Mouse (Mus musculus): ENCODE measurements around the gene Cyp2t4. TPM values are rescaled to one million over a fixed set of nuclear protein-coding genes. Genes with fewer than 3 reads are reported as not detected.

Cyp2t4 gene
- polyA plus RNA-seq, 1 experiment from 2014 or later = not detected

- no peaks in the 10 kb centered on the region for H3K9me3 ChIP-seq (ENCODE audit: control insufficient read depth, low read length)
- H3K4me2 ChIP-seq (replicated peaks; ENCODE audit: low read depth, low read length) = no peak overlapping the region
- DNase-seq (ENCODE audit: low spot score) (no peak), ATAC-seq (ENCODE audit: low FRiP score) (no peak)
- H3K4me3 ChIP-seq (ENCODE audit: low read depth, low read length) = no peak overlapping the region
- H3K9ac ChIP-seq (ENCODE audit: low read depth, low read length) = no peak overlapping the region
- H3K27me3 ChIP-seq (ENCODE audit: control insufficient read depth, insufficient read depth, low read length) = no peaks in the 10 kb centered on the region
- H3K27ac ChIP-seq (ENCODE audit: low read depth, low read length) = no peak overlapping the region
- 0 out of 2 replicates have a peak, but pooled peaks cover 3% of the 10 kb centered on the region for H3K36me3 ChIP-seq (ENCODE audit: control insufficient read depth, insufficient read depth, low read length)
- no peaks in the 10 kb centered on the region; the same call in 1 of the 2 replicates for H3K4me1 ChIP-seq (replicated peaks; ENCODE audit: control insufficient read depth, insufficient read depth, low read length)
- 80% methylated on average over 13 of the region's 13 CpGs for WGBS
Observed at GRCm38 (mm10) chr7:27156005-27156404, 2.5 kb downstream of the Cyp2t4 start.

GRCm38 (mm10) chr7:27158171-27158570 lies 4.7 kb downstream of the Cyp2t4 start:
- Histone ChIP-seq H3K27ac (ENCODE audit: low read depth, low read length) (no peak overlapping the region), H3K9ac (ENCODE audit: low read depth, low read length) (no peak overlapping the region), H3K4me1 (replicated peaks; ENCODE audit: control insufficient read depth, insufficient read depth, low read length) (peaks cover 6% of the 10 kb centered on the region; the same call in 1 of the 2 replicates), H3K27me3 (ENCODE audit: control insufficient read depth, insufficient read depth, low read length) (no peaks in the 10 kb centered on the region), H3K4me3 (ENCODE audit: low read depth, low read length) (no peak overlapping the region), H3K36me3 (ENCODE audit: control insufficient read depth, insufficient read depth, low read length) (0 out of 2 replicates have a peak, but pooled peaks cover 3% of the 10 kb centered on the region), H3K9me3 (ENCODE audit: control insufficient read depth, low read length) (no peaks in the 10 kb centered on the region), H3K4me2 (replicated peaks; ENCODE audit: low read depth, low read length) (no peak overlapping the region)
- no peak for DNase-seq (ENCODE audit: low spot score)
- WGBS = 94% methylated on average over 9 of the region's 9 CpGs
- ATAC-seq (ENCODE audit: low FRiP score) = no peak

GRCm38 (mm10) chr7:27159256-27159655 lies 5.7 kb downstream of the Cyp2t4 start:
- Histone ChIP-seq H3K4me1 (replicated peaks; ENCODE audit: control insufficient read depth, insufficient read depth, low read length) (peaks cover 10% of the 10 kb centered on the region), H3K4me2 (replicated peaks; ENCODE audit: low read depth, low read length) (no peak overlapping the region), H3K4me3 (ENCODE audit: low read depth, low read length) (no peak overlapping the region), H3K9ac (ENCODE audit: low read depth, low read length) (no peak overlapping the region), H3K9me3 (ENCODE audit: control insufficient read depth, low read length) (no peaks in the 10 kb centered on the region), H3K27ac (ENCODE audit: low read depth, low read length) (no peak overlapping the region), H3K27me3 (ENCODE audit: control insufficient read depth, insufficient read depth, low read length) (no peaks in the 10 kb centered on the region), H3K36me3 (ENCODE audit: control insufficient read depth, insufficient read depth, low read length) (0 out of 2 replicates have a peak, but pooled peaks cover 3% of the 10 kb centered on the region)
- DNase-seq (ENCODE audit: low spot score) = no peak
- no peak for ATAC-seq (ENCODE audit: low FRiP score)
- WGBS = 95% methylated on average over 6 of the region's 6 CpGs

- 18% methylated on average over 8 of the region's 8 CpGs for WGBS
- Histone ChIP-seq H3K27me3 (ENCODE audit: control insufficient read depth, insufficient read depth, low read length) (no peaks in the 10 kb centered on the region), H3K4me1 (replicated peaks; ENCODE audit: control insufficient read depth, insufficient read depth, low read length) (peaks cover 16% of the 10 kb centered on the region), H3K27ac (ENCODE audit: low read depth, low read length) (no peak overlapping the region), H3K4me2 (replicated peaks; ENCODE audit: low read depth, low read length) (no peak overlapping the region), H3K4me3 (ENCODE audit: low read depth, low read length) (no peak overlapping the region), H3K9ac (ENCODE audit: low read depth, low read length) (no peak overlapping the region), H3K9me3 (ENCODE audit: control insufficient read depth, low read length) (no peaks in the 10 kb centered on the region), H3K36me3 (ENCODE audit: control insufficient read depth, insufficient read depth, low read length) (peaks cover 7% of the 10 kb centered on the region; the same call in 1 of the 2 replicates)
- ATAC-seq (ENCODE audit: low FRiP score) = peak; percentile 90
- peak; percentile 89 for DNase-seq (ENCODE audit: low spot score)
Observed at GRCm38 (mm10) chr7:27159882-27160281, 6.4 kb downstream of the Cyp2t4 start.

GRCm38 (mm10) chr7:27160921-27161320 lies 7.4 kb downstream of the Cyp2t4 start:
- H3K9me3 ChIP-seq (ENCODE audit: control insufficient read depth, low read length) = no peaks in the 10 kb centered on the region
- ATAC-seq (ENCODE audit: low FRiP score) = no peak
- H3K27ac ChIP-seq (ENCODE audit: low read depth, low read length) = no peak overlapping the region
- H3K4me3 ChIP-seq (ENCODE audit: low read depth, low read length) = no peak overlapping the region
- H3K36me3 ChIP-seq (ENCODE audit: control insufficient read depth, insufficient read depth, low read length) = peaks cover 7% of the 10 kb centered on the region; the same call in 1 of the 2 replicates
- 94% methylated on average over 3 of the region's 3 CpGs for WGBS
- H3K4me1 ChIP-seq (replicated peaks; ENCODE audit: control insufficient read depth, insufficient read depth, low read length) = peaks cover 22% of the 10 kb centered on the region
- no peaks in the 10 kb centered on the region for H3K27me3 ChIP-seq (ENCODE audit: control insufficient read depth, insufficient read depth, low read length)
- H3K4me2 ChIP-seq (replicated peaks; ENCODE audit: low read depth, low read length) = no peak overlapping the region
- H3K9ac ChIP-seq (ENCODE audit: low read depth, low read length) = no peak overlapping the region
- no peak for DNase-seq (ENCODE audit: low spot score)

GRCm38 (mm10) chr7:27161744-27162143 lies 8.2 kb downstream of the Cyp2t4 start:
- H3K27ac ChIP-seq (ENCODE audit: low read depth, low read length) = no peak overlapping the region
- ATAC-seq (ENCODE audit: low FRiP score) = no peak
- H3K27me3 ChIP-seq (ENCODE audit: control insufficient read depth, insufficient read depth, low read length) = no peaks in the 10 kb centered on the region
- H3K9ac ChIP-seq (ENCODE audit: low read depth, low read length) = no peak overlapping the region
- H3K4me2 ChIP-seq (replicated peaks; ENCODE audit: low read depth, low read length) = no peak overlapping the region
- no peak for DNase-seq (ENCODE audit: low spot score)
- WGBS = 90% methylated on average over 4 of the region's 4 CpGs
- H3K36me3 ChIP-seq (ENCODE audit: control insufficient read depth, insufficient read depth, low read length) = peaks cover 7% of the 10 kb centered on the region; the same call in 1 of the 2 replicates
- H3K9me3 ChIP-seq (ENCODE audit: control insufficient read depth, low read length) = no peaks in the 10 kb centered on the region
- H3K4me1 ChIP-seq (replicated peaks; ENCODE audit: control insufficient read depth, insufficient read depth, low read length) = peaks cover 22% of the 10 kb centered on the region
- no peak overlapping the region for H3K4me3 ChIP-seq (ENCODE audit: low read depth, low read length)

GRCm38 (mm10) chr7:27162780-27163449 lies 9.4 kb downstream of the Cyp2t4 start:
- Histone ChIP-seq H3K27me3 (ENCODE audit: control insufficient read depth, insufficient read depth, low read length) (no peaks in the 10 kb centered on the region), H3K4me1 (replicated peaks; ENCODE audit: control insufficient read depth, insufficient read depth, low read length) (peaks cover 22% of the 10 kb centered on the region), H3K27ac (ENCODE audit: low read depth, low read length) (no peak overlapping the region), H3K4me3 (ENCODE audit: low read depth, low read length) (no peak overlapping the region), H3K36me3 (ENCODE audit: control insufficient read depth, insufficient read depth, low read length) (peaks cover 7% of the 10 kb centered on the region; the same call in 1 of the 2 replicates), H3K9me3 (ENCODE audit: control insufficient read depth, low read length) (no peaks in the 10 kb centered on the region), H3K4me2 (replicated peaks; ENCODE audit: low read depth, low read length) (no peak overlapping the region), H3K9ac (ENCODE audit: low read depth, low read length) (no peak overlapping the region; the same call in 1 of the 2 replicates)
- 85% methylated on average over 5 of the region's 5 CpGs for WGBS
- DNase-seq (ENCODE audit: low spot score) (no peak), ATAC-seq (ENCODE audit: low FRiP score) (no peak)

- 77% methylated on average over 5 of the region's 5 CpGs for WGBS
- Histone ChIP-seq H3K4me2 (replicated peaks; ENCODE audit: low read depth, low read length) (peak overlapping the region; percentile 8; the same call in 1 of the 2 replicates), H3K36me3 (ENCODE audit: control insufficient read depth, insufficient read depth, low read length) (peaks cover 7% of the 10 kb centered on the region; the same call in 1 of the 2 replicates), H3K27me3 (ENCODE audit: control insufficient read depth, insufficient read depth, low read length) (no peaks in the 10 kb centered on the region), H3K9me3 (ENCODE audit: control insufficient read depth, low read length) (no peaks in the 10 kb centered on the region), H3K9ac (ENCODE audit: low read depth, low read length) (peak overlapping the region; percentile 38; the same call in 1 of the 2 replicates), H3K4me1 (replicated peaks; ENCODE audit: control insufficient read depth, insufficient read depth, low read length) (peaks cover 22% of the 10 kb centered on the region), H3K4me3 (ENCODE audit: low read depth, low read length) (no peak overlapping the region), H3K27ac (ENCODE audit: low read depth, low read length) (no peak overlapping the region)
- DNase-seq (ENCODE audit: low spot score) = no peak
- ATAC-seq (ENCODE audit: low FRiP score) = no peak
Observed at GRCm38 (mm10) chr7:27163450-27163805, 9.9 kb downstream of the Cyp2t4 start.
